Mouse (Mus musculus) liver, embryonic 14.5 days (tissue): ENCODE measurements at regions not wholly inside any gene's neighbourhood (a gene's known extent, or its start where the extent isn't known, plus 50 kb on each side); places are given as distances from the start of the nearest gene placed in this dataset.

ENCODE experiments used
- CTCF ChIP-seq: IDR thresholded peaks from 2 replicates; pipeline ENCODE4 v1.5.1; 2016; ENCODE audit warnings: antibody characterized with exemption, low read depth, control low read depth
- EP300 ChIP-seq: IDR thresholded peaks from 2 replicates; pipeline ENCODE4 v1.6.1; 2016; ENCODE audit warnings: antibody characterized with exemption, low read depth

DNA sequence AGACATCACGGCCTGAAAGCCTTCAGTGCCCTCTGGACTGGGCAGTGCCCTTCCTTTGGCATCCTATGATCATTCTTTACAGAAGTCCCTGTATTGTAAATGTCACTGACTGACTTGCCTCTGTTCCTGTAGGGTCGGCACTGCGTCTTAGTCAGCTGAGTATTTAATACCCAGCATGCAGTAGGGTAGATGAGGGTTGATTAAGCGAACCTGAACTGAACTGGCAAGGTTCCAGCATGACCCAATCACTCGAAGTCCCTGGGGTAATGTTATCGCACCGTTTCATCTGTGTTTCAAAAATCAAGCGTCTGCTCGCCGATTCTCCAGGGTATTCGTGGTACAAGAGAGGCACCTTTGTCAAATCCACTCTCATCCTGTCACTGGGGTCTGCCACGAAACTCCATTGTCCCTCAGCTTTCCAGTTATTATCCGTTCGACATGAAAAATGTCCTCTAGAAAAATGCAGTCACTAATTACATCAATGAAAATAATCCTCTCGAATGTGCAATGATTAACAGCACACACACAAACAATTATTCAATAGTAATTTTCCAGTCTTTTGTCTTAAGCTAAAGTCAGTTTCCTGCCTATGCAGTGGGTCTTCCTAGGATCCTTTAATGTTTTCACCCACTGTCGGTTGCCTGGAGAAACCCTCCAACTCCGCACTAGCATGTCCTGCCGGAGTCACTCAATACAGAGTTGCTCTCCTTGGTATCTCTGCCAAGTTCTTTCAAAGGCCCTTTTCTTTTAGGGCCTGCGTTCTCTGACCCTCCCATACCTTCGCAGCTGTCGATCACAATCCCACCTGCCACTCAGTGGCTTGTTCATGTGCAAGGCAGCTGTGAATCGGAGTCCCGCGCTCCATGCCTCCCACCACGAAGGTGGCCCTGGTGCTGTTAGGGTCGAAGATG is 212.4 kb downstream of the Srek1 start:
- no peak for TF ChIP-seq EP300
- no peak for TF ChIP-seq CTCF
